Mouse (Mus musculus) kidney, embryonic 14.5 days (tissue): ENCODE measurements around the gene Med10. TPM values are rescaled to one million over a fixed set of nuclear protein-coding genes. Genes with fewer than 3 reads are reported as not detected.

Experiments
- ATAC-seq: fragments of 200-750 bp; cut with Nextera tagmentation; 2 replicates; pipeline ENCODE4 v1.8.0; 2017; ENCODE audit warnings: moderate number of reproducible peaks, mild to moderate bottlenecking, moderate TSS enrichment, moderate library complexity; ENCODE audit not compliant: low FRiP score, low TSS enrichment
- H3K27ac ChIP-seq: fragments of 300-500 bp; sonication (generic); 2 replicates; pipeline ENCODE4 v1.5.1; 2014; ENCODE audit warnings: low read depth, mild to moderate bottlenecking, low read length, moderate library complexity, mixed read lengths
- H3K27me3 ChIP-seq: fragments of 300-500 bp; sonication (generic); 2 replicates; pipeline ENCODE4 v1.6.1; 2014; ENCODE audit warnings: mild to moderate bottlenecking, low read length; ENCODE audit not compliant: control insufficient read depth, insufficient read depth
- H3K36me3 ChIP-seq: fragments of 300-500 bp; sonication (generic); 2 replicates; pipeline ENCODE4 v1.6.1; 2014; ENCODE audit warnings: low read length, mixed read lengths; ENCODE audit not compliant: control insufficient read depth, insufficient read depth
- H3K4me1 ChIP-seq: fragments of 300-500 bp; sonication (generic); 2 replicates; pipeline ENCODE4 v1.6.1; 2014; ENCODE audit warnings: low read length, mixed read lengths; ENCODE audit not compliant: control insufficient read depth, insufficient read depth
- H3K4me2 ChIP-seq: fragments of 300-500 bp; sonication (generic); replicated peaks from 2 replicates; pipeline ENCODE4 v1.6.1; 2014; ENCODE audit warnings: low read depth, mild to moderate bottlenecking, low read length
- H3K4me3 ChIP-seq: fragments of 300-500 bp; sonication (generic); 2 replicates; pipeline ENCODE4 v1.5.1; 2014; ENCODE audit warnings: mild to moderate bottlenecking, low read length
- H3K9ac ChIP-seq: fragments of 300-500 bp; sonication (generic); 2 replicates; pipeline ENCODE4 v1.6.1; 2014; ENCODE audit warnings: low read depth, mild to moderate bottlenecking, low read length, moderate library complexity
- H3K9me3 ChIP-seq: fragments of 300-500 bp; sonication (generic); 2 replicates; pipeline ENCODE4 v1.6.1; 2016; ENCODE audit warnings: low read length; ENCODE audit not compliant: control insufficient read depth
- WGBS: fragments of 180-500 bp; shearing (Covaris S2); extraction: QIAGEN DNeasy Blood & Tissue Kit; methylation state at CpG from one replicate; pipeline ENCODE4 v1.1.7; 2014; 5-methylcytosine and 5-hydroxymethylcytosine counted together
- polyA plus RNA-seq: library from polyadenylated mRNA; unstranded; fragments of >200 nt; fragmentation: Nextera tagmentation; extraction: Ambion mirVana; gene quantifications from 2 replicates; pipeline ENCODE4 v1.2.1, GENCODE M21; 2014

Med10 gene
- polyA plus RNA-seq, 1 experiment from 2014 or later: 155 TPM

DNA sequence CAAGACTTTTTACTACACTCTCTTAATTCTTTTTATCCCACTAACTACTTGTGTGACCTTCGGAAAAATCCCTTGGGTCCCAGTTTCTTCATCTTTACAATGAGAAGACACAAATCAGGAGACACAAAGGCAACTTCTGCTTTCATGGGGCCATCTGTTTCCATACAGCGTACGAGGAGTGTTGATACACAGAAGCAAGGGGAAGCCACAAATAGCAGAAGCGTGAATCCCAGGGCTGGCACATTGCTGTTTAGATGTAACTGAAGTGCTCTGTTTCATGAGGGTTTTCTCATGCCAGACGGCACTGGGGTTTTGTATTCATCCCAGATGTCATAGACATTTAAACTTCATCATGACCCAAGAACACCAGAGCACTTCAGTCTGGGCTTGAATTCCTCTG, 13.5 kb upstream of the Med10 start:
- no peaks in the 10 kb centered on the region for H3K36me3 ChIP-seq
- H3K4me3 ChIP-seq: no peak overlapping the region
- no peak overlapping the region for H3K4me2 ChIP-seq
- H3K27me3 ChIP-seq: no peaks in the 10 kb centered on the region
- H3K9me3 ChIP-seq: no peaks in the 10 kb centered on the region
- no peak for ATAC-seq
- 83% methylated on average over 5 of the region's 5 CpGs for WGBS
- H3K27ac ChIP-seq: no peak overlapping the region
- H3K4me1 ChIP-seq: no peaks in the 10 kb centered on the region
- no peak overlapping the region for H3K9ac ChIP-seq

DNA sequence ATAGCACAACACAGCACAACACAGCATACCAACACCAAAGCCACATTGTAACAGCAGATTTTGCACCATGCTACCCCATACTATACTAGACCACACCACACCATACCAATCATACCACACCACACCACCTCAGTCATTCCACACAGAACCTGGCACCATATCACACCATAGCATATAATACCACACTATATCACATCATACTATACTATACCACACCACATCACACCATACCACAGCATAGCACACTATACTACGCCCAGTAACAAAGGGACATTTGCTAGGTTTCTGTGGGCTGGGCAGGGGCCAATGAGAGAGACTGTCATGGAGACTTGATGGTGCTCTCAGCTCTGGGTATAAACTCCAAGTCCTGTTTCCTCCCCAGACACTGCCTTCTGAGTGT, 10.4 kb upstream of the Med10 start:
- H3K4me1 ChIP-seq: no peaks in the 10 kb centered on the region

DNA sequence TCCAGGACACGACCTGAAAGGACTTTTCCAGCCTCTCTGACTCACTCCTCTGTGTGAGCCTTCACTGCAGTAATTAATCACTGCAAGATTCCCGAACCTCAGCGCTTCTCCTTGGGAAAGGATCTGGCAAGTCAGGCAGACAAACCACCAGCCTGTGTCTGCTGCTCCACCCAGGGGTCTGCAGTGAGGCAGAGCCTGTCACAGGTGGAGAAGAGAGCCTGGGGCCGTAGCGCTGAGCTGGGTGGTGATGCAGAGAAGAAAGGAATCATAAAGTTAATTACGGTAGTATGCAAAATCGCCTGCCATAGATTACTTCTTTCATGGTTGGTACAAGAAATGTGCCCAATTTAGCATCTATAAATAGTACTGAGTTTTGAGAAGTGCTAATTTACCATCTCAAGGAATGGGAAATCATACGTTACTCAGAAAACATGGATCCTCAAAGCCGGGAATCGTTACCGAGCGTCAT, 9.6 kb upstream of the Med10 start:
- no peaks in the 10 kb centered on the region for H3K9me3 ChIP-seq
- no peaks in the 10 kb centered on the region for H3K27me3 ChIP-seq
- H3K27ac ChIP-seq: no peak overlapping the region
- no peak overlapping the region for H3K4me2 ChIP-seq
- no peaks in the 10 kb centered on the region for H3K36me3 ChIP-seq
- no peaks in the 10 kb centered on the region for H3K4me1 ChIP-seq
- ATAC-seq: 0 out of 2 replicates have a peak, but pooled peaks have one; percentile 41
- WGBS: 29% methylated on average over 12 of the region's 12 CpGs
- no peak overlapping the region for H3K9ac ChIP-seq
- no peak overlapping the region for H3K4me3 ChIP-seq

More for the DNA sequence above, 10.4 kb upstream of the Med10 start:
- no peaks in the 10 kb centered on the region for H3K27me3 ChIP-seq
- no peak overlapping the region for H3K9ac ChIP-seq
- ATAC-seq: no peak
- H3K27ac ChIP-seq: no peak overlapping the region
- WGBS: 78% methylated on average over 1 of the region's 1 CpGs
- no peaks in the 10 kb centered on the region for H3K9me3 ChIP-seq
- no peaks in the 10 kb centered on the region for H3K36me3 ChIP-seq
- no peak overlapping the region for H3K4me2 ChIP-seq
- no peak overlapping the region for H3K4me3 ChIP-seq

DNA sequence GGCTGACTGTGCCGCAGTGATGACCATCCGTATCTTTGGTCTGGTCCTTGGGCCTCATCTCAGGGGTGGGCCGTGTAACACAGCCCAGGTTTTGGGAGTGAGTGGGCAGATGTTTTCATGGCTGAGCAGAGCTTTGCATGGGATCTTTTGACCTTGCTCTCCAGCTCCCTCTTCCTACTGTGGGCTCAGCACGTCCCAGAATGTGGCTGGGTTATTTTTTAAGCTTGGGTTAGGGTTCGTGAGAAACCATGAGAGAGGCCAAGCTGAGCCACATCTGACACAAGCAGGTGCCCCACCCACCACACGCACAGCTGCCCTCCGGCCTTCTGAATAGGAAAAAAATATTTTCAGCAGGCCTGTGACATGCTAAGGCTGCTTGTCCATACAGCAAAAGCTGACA, 7.4 kb upstream of the Med10 start:
- Histone ChIP-seq H3K9ac (no peak overlapping the region), H3K4me2 (no peak overlapping the region), H3K9me3 (no peaks in the 10 kb centered on the region), H3K36me3 (no peaks in the 10 kb centered on the region), H3K4me3 (no peak overlapping the region), H3K27ac (no peak overlapping the region), H3K4me1 (no peaks in the 10 kb centered on the region), H3K27me3 (no peaks in the 10 kb centered on the region)
- ATAC-seq: peak; percentile 63; the same call in 1 of the 2 replicates
- WGBS: 35% methylated on average over 7 of the region's 7 CpGs

DNA sequence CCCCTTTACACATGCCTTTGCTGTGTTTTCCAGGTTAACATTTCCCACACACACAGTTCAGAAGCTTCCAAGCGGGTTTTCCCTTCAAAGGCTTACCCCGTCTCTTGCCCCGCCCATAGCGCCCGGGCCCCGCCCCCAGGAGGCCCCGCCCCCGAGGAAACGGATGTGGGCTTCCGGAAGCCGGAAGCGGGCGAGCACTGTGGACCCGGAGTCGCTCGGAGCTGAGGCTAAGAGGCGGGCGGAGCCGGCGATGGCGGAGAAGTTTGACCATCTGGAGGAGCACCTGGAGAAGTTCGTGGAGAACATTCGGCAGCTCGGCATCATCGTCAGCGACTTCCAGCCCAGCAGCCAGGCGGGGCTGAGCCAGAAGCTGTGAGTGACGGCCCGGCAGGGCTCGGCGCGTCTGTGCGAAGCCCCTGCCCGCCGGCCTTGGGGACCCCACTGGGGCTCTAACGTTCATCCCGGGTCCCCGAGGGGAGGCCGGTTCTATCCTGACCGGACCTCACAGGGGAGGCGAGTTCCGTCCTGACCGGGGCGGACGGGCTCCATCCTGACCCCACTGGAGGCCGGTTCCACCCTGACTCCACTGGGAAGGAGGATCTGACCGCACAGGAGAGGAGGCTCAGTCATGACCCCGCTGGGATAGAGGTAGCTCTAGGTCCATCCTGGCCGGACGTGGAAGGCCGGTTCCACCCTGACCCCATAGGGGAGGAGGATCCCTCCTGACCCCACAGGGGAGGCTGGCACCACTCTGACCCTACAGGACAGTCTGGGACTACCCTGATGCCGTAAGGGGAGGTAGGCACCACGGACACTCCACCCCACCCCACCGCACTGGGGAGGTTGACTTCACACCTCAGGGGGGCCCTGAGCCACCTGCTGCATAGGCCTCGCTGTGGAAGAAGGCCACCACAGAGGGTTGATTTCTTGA, 7.8 kb downstream of the Med10 start:
- no peak overlapping the region for H3K27ac ChIP-seq
- no peaks in the 10 kb centered on the region for H3K9me3 ChIP-seq
- peak overlapping the region; percentile 80 for H3K9ac ChIP-seq
- peak overlapping the region; percentile 87 for H3K4me2 ChIP-seq
- H3K4me3 ChIP-seq: peak overlapping the region; percentile 72
- H3K27me3 ChIP-seq: no peaks in the 10 kb centered on the region
- peaks cover 13% of the 10 kb centered on the region for H3K4me1 ChIP-seq
- WGBS: 1% methylated on average over 55 of the region's 55 CpGs
- peak; percentile 98 for ATAC-seq
- peaks cover 28% of the 10 kb centered on the region for H3K36me3 ChIP-seq

DNA sequence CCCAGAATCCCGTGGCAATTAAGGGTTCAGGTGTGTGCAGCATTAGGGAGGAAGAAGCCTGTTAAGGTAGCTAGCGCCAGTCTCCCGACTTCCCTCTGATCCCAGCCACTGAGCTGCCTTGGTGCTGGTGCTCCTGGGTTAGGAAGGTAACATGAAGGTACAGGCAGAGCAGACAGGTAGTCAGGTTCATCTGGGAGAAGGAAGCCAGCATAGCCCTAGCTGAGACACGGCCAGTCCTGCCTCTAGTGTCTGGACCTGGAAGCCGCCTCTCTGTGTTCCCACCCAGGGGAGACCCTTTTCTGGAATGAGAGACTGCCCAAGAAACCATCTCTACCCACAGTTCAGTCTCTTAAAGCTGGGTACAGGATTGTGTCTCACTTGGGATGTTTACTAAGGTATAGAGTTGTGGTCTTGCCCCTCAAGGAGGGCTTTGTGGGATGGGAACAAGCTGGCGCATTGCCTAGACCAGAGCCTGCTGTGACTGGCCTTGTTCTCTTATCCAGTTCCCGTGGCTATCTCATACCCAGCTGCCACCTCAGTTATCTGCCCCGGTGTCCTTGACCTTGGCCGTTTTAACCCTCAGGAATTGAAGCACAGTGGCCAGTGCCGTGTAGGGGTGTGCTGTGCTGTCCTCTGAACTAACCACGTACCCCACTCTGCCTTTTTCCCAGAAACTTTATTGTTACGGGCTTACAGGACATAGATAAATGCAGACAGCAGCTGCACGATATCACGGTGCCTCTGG, 8.9 kb downstream of the Med10 start:
- Histone ChIP-seq H3K9ac (peak overlapping the region; percentile 80; the same call in 1 of the 2 replicates), H3K4me1 (peaks cover 13% of the 10 kb centered on the region), H3K4me2 (peak overlapping the region; percentile 87), H3K4me3 (peak overlapping the region; percentile 72; the same call in 1 of the 2 replicates), H3K36me3 (peaks cover 38% of the 10 kb centered on the region), H3K27me3 (no peaks in the 10 kb centered on the region), H3K27ac (no peak overlapping the region), H3K9me3 (no peaks in the 10 kb centered on the region)
- WGBS: 91% methylated on average over 14 of the region's 14 CpGs
- no peak for ATAC-seq

DNA sequence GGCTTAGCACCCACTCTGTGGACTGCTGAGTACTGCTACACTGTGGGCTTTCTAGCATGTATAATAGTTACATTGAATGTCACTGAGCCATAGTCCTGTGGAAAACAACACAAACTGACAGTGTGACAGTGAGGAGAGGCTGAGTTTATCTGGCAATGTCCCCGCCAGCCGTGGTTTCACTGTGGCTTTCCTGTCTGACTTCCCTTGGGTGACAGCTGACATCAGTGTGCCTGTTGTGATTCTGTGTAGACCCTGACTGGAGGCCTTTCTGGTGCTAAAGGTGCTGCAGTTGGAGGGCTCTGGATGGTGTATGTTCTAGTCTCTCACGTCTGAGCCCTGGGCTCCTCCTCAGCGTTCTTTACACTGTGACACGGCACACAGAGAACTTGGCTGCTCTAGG, 11.7 kb downstream of the Med10 start:
- H3K36me3 ChIP-seq: peaks cover 49% of the 10 kb centered on the region
- WGBS: 94% methylated on average over 5 of the region's 5 CpGs
- H3K27me3 ChIP-seq: no peaks in the 10 kb centered on the region
- H3K4me2 ChIP-seq: no peak overlapping the region
- H3K27ac ChIP-seq: no peak overlapping the region
- no peak for ATAC-seq
- H3K9me3 ChIP-seq: no peaks in the 10 kb centered on the region
- H3K4me1 ChIP-seq: peaks cover 13% of the 10 kb centered on the region
- no peak overlapping the region for H3K9ac ChIP-seq
- H3K4me3 ChIP-seq: no peak overlapping the region

DNA sequence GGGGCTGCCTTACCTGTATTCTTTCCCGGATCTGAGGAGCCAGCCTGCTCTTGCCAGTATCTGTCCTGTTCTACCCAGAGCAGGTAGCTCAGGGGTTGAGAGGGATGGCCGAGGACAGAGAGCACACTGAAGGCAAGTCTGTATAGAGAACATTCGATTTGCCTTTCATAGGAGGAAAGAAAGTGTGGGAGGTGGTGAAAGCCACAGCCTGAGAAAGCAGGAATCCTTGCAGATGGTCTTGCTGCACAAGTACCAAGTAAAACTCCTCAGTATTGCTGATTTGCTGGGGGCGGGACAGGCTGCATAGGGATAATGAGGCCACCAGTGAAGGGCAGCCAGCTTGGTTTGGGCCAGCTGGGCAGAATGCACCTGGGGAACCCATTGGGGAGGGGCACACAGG, 16.1 kb downstream of the Med10 start:
- ATAC-seq: no peak
- H3K4me2 ChIP-seq: no peak overlapping the region
- H3K27me3 ChIP-seq: no peaks in the 10 kb centered on the region
- H3K36me3 ChIP-seq: peaks cover 38% of the 10 kb centered on the region
- H3K9me3 ChIP-seq: no peaks in the 10 kb centered on the region
- no peak overlapping the region for H3K4me3 ChIP-seq
- H3K4me1 ChIP-seq: no peaks in the 10 kb centered on the region
- H3K27ac ChIP-seq: no peak overlapping the region
- 86% methylated on average over 4 of the region's 4 CpGs for WGBS
- no peak overlapping the region for H3K9ac ChIP-seq
